Mouse (Mus musculus) activated CD4-positive, CD25-positive, alpha-beta regulatory T cell, adult 4 months (primary cell): ENCODE data around the gene Vps8. TPM values are rescaled to one million over a fixed set of nuclear protein-coding genes. Genes with fewer than 3 reads are reported as not detected.

Source experiments
- ATAC-seq: one replicate; pipeline ENCODE4 v1.8.0; 2017
- polyA plus RNA-seq, 2 experiments: library from polyadenylated mRNA; unstranded; fragments of 100-300 nt; shearing (Covaris generic); gene quantifications; one replicate each; pipeline ENCODE4 v1.2.1; 2017

The Vps8 gene
- polyA plus RNA-seq, 2 experiments from 2014 or later: 13.5 to 15.2 TPM

DNA sequence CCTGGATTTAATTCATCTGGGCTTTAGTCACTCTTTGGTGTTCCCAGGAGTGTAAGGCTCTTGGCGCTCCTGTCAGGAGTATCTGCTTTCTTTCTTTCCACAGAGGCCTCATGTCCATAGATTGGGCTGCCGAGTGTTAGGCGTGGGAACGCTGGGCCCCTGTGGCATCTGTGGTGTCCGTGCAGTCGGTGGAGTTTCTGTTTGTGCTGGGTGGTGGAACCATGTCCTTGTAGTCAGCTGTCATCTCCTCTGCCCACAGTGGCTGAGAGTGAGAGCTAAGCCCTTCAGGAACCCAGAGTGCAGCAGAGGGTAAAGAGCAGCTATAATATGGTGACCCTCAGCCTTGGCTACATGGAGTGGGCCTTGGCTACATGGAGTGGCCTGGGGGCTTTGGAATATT, 140.4 kb downstream of the Vps8 start:
- ATAC-seq: no peak

GRCm38 (mm10) chr16:21567093-21567492, 144.2 kb downstream of the Vps8 start:
- no peak for ATAC-seq

DNA sequence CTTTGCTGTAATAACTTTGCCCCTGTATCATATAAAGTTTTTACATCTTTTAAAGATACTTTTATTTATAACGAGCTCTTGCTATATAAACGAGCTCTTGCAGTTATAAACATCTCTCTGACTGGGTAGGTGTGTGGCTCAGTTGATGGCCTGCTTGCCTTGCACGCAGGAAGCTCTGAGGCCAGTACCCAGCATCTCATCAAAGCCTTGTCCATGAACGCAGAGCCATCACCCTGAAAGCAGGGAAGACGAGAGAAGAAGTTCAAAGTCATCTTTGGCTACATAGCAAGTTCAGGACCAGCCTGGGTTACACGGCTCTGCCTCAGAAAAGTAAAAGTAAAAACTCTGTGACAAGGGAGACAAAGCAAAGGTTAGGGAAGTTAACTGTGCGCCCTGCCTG, 147.0 kb downstream of the Vps8 start:
- ATAC-seq: no peak

- no peak for ATAC-seq
Observed at GRCm38 (mm10) chr16:21570786-21571185, 147.9 kb downstream of the Vps8 start.

DNA sequence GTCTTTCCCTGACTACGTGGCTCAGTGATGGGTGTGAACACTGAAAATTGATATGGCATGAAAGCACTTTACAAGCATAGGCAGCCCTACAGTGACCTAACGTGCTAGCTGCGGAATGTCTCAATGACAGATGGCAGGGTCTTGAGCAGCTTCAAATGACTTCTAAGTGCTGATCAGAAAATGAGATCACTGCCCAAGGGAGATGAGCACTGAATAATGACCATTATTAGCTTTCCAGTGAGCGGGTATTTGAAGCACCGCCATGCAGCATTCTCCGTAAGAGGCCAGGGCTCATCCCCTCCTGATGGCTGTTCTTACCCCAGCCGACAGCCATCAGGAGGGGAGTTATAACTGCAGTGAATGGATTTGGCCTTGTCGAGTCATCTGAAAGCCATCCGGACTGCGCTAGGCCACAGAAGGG, 153.1 kb downstream of the Vps8 start:
- no peak for ATAC-seq

GRCm38 (mm10) chr16:21589110-21589509, 166.2 kb downstream of the Vps8 start:
- no peak for ATAC-seq

DNA sequence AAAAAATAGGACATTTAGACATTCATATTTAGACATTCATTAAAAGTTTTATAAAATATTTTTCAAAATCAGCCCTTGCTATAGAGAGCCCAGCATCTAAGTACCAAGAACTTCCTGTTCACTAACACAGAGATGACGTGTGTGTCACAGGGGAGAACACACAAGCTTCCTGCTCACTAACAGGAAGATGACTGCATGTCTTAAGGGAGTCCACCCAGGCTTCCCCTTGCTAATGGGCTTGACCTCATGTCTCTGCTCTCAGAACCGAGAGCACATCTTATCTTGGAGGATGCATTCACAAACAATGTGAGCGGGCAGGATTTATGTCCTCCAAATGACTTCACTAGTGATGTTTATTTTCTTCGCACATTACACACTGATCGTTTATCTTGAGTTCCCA, 167.9 kb downstream of the Vps8 start:
- ATAC-seq: peak; percentile 83

GRCm38 (mm10) chr16:21591511-21591910, 168.6 kb downstream of the Vps8 start:
- ATAC-seq: no peak

- ATAC-seq: no peak
Observed at GRCm38 (mm10) chr16:21595539-21595938, 172.6 kb downstream of the Vps8 start.

GRCm38 (mm10) chr16:21604354-21604753, 181.4 kb downstream of the Vps8 start:
- ATAC-seq: no peak

- no peak for ATAC-seq
Observed at GRCm38 (mm10) chr16:21606249-21607020, 183.5 kb downstream of the Vps8 start.

DNA sequence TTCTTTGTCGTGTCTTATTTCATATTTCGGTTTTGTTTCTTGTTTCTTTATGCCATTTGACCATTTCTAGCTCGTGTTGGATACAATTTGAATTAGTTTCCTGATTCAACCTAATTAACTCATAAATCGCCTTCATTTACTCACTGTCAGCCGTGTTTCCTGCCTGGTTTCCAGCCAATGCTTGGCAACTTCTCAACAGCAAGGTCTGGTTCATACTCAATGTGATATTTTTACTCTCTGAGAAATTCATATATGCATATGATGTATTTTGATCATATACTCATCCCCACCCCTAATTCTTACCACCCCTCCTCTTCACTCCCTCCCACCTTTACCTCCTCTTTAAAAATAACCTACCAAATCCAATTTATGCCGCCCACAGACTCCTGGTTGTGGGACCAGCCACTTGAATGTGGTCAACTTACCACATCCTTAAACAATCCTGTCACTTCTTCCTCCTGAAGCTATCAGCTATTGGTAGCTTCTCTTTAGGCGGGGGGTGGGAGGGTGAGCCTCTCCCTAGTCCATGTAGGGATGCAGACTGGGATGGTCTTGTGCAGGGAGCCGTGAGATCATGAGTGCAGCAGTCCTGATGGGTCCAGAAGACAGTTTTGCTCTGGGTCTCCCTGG, 184.2 kb downstream of the Vps8 start:
- ATAC-seq: no peak

DNA sequence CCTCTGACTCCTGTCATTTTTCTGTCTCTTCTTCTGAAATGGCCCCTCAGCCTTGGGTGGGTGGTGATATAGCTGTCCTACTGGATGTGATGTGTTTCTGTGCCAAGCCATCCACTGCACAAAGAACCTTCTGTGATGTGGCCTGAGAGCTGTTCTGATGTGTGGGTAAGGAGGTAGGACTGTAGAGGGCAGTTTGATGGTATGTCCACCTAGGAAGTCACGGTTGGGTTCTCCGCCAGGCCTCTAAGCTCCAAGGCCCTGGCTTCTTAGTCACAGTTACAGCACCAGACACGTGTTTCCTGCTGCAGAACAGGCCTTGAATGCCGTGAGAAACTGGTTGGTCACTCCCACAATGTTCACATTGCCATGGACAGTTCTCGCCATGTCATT, 184.7 kb downstream of the Vps8 start:
- ATAC-seq: no peak

GRCm38 (mm10) chr16:21608176-21608865, 185.4 kb downstream of the Vps8 start:
- no peak for ATAC-seq

DNA sequence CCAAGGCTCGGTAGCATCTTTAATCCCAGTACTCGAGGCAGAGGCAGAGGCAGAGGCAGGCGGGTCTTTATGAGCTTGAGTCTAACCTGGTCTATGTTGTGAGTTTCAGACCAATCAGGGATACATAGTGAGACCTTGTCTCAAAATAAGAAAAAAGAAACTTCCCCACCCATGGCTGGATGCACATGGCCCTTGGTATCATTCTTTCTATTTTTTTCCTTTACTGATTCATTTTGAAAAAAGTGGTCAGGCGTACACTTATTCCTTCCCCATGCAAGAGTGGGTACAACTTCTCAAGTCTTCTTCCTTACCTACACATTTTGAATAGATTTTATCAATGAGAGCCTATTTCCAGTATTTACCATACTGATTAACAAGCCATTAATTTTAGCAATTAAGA, 187.6 kb downstream of the Vps8 start:
- no peak for ATAC-seq

GRCm38 (mm10) chr16:21615802-21616201, 192.9 kb downstream of the Vps8 start:
- no peak for ATAC-seq

GRCm38 (mm10) chr16:21620630-21621029, 197.7 kb downstream of the Vps8 start:
- ATAC-seq: no peak

- no peak for ATAC-seq
Observed at GRCm38 (mm10) chr16:21625784-21626634, 203.1 kb downstream of the Vps8 start.

DNA sequence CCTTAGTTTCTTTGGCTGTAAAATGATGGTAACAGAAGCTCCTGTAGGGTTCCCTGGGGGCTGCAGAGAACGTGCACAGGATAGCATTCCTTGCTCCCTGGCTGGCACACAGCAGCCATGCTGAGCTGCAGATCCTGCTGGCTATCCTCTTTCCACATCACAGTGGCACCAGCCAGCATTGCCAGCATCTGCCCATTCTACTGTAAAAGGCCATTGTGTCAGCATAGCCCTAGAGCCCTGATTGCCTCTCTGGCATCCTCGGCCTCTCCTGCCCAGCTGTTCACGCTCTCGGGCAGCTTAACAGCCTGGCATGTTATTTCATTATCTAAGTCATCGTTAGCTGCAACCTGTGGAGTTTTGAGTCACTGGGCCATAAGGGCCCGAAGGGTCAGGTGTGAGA, 204.3 kb downstream of the Vps8 start:
- ATAC-seq: no peak

GRCm38 (mm10) chr16:21628061-21628591, 205.2 kb downstream of the Vps8 start:
- ATAC-seq: no peak

DNA sequence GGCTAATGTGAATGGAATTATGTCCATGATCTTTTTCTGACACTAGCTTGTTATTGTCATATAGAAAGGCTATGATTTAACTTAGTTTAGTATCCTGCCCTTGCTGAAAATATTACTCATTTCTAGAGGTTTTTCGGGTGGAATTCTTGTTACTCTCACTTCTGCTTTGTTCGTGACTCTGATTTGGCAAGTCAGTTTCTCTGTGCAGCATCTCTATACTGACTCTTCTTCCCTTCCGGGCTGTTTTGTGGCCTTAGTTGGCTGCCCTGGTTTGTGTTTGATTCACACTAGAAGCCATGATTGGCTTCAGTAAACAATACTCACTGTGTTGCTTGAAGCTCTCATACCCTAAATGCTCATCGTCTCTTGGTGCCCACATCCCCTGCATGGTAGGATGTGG, 207.7 kb downstream of the Vps8 start:
- ATAC-seq: no peak

DNA sequence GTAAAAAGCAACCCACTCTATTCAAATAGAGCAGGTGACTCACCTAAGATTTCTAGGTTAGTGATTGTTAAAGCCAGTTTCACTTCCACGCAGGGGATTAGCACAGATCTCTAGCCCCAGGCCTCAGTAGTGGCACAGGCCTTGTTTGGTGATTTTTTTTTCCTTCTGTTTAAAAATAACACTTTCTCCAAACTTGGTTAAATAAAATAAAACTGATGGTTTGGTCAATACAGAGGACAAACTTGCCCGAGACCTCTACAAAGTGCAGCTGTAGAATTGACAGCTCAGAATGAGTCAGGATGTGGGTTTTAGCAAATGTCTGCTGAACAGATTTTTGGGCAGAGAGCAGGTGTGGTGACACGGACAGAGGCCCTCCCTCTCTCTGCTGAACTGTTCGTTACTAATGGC, 208.9 kb downstream of the Vps8 start:
- ATAC-seq: peak; percentile 89

GRCm38 (mm10) chr16:21634460-21634859, 211.5 kb downstream of the Vps8 start:
- ATAC-seq: no peak
